Mouse (Mus musculus) neural tube, embryonic 15.5 days (tissue): Measurements from ENCODE around the gene Tada3. TPM values are rescaled to one million over a fixed set of nuclear protein-coding genes. Genes with fewer than 3 reads are reported as not detected.

Experiments used
- microRNA-seq: library from miRNA; unstranded; fragments of <30 nt; microRNA quantifications from one replicate; pipeline ENCODE4, GENCODE M21; 2017
- polyA plus RNA-seq: library from polyadenylated mRNA; unstranded; fragments of >200 nt; fragmentation: Nextera tagmentation; extraction: Ambion mirVana; gene quantifications from 2 replicates; pipeline ENCODE4 v1.2.1, GENCODE M21; 2015

Tada3 gene
- polyA plus RNA-seq, 1 experiment from 2014 or later: 73.4 TPM

Small RNA genes lying within 50 kb of the gene (microRNA-seq; reads per million reads assigned to microRNA genes)
- not detected for gene Gm24387

Other genes with a start within 250 kb of the Tada3 start
- 45.6 and 54.6 TPM in 2 replicates for gene Lhfpl4, start 182.5 kb downstream of the Tada3 start, polyA plus RNA-seq
- gene Mtmr14, start 140.0 kb downstream of the Tada3 start, polyA plus RNA-seq: 30.2 and 36.7 TPM in 2 replicates
- 1.5 TPM in 2 replicates for gene Cpne9, start 95.6 kb downstream of the Tada3 start, polyA plus RNA-seq
- gene Brpf1, start 70.7 kb downstream of the Tada3 start, polyA plus RNA-seq: 13.8 TPM in 2 replicates
- gene Ogg1, start 50.9 kb downstream of the Tada3 start, polyA plus RNA-seq: 9.3 and 10.1 TPM in 2 replicates
- 103 and 119 TPM in 2 replicates for gene Camk1, start 33.9 kb downstream of the Tada3 start, polyA plus RNA-seq
- 428 and 436 TPM in 2 replicates for gene Arpc4, start 232 bp upstream of the Tada3 start, polyA plus RNA-seq
- 10.3 and 11.3 TPM in 2 replicates for gene Ttll3, start 11.4 kb upstream of the Tada3 start, polyA plus RNA-seq
- 20.0 and 24.6 TPM in 2 replicates for gene Rpusd3, start 41.5 kb upstream of the Tada3 start, polyA plus RNA-seq
- gene Cidec, start 57.9 kb upstream of the Tada3 start, polyA plus RNA-seq: 0.24 TPM in 1 of 2 replicates, not detected in the other
- 103 TPM in 2 replicates for gene Jagn1, start 64.7 kb upstream of the Tada3 start, polyA plus RNA-seq
- 0.50 and 1.5 TPM in 2 replicates for gene Il17re, start 80.6 kb upstream of the Tada3 start, polyA plus RNA-seq
- 3.5 and 9.5 TPM in 2 replicates for gene Il17rc, start 93.5 kb upstream of the Tada3 start, polyA plus RNA-seq
- gene Creld1, start 105.4 kb upstream of the Tada3 start, polyA plus RNA-seq: 87.9 and 106 TPM in 2 replicates
- 10.2 and 12.8 TPM in 2 replicates for gene Prrt3, start 124.0 kb upstream of the Tada3 start, polyA plus RNA-seq
- 118 and 119 TPM in 2 replicates for gene Emc3, start 153.8 kb upstream of the Tada3 start, polyA plus RNA-seq
- 1.8 and 3.7 TPM in 2 replicates for gene Fancd2, start 153.8 kb upstream of the Tada3 start, polyA plus RNA-seq
- not detected in 2 replicates for gene Fancd2os, start 222.8 kb upstream of the Tada3 start, polyA plus RNA-seq
- gene Brk1, start 226.9 kb upstream of the Tada3 start, polyA plus RNA-seq: 245 and 258 TPM in 2 replicates
- gene Vhl, start 246.1 kb upstream of the Tada3 start, polyA plus RNA-seq: 68.1 and 75.8 TPM in 2 replicates